Comparison of ENCODE assay signal across 9 mouse cellular contexts in the genomic region with DNA sequence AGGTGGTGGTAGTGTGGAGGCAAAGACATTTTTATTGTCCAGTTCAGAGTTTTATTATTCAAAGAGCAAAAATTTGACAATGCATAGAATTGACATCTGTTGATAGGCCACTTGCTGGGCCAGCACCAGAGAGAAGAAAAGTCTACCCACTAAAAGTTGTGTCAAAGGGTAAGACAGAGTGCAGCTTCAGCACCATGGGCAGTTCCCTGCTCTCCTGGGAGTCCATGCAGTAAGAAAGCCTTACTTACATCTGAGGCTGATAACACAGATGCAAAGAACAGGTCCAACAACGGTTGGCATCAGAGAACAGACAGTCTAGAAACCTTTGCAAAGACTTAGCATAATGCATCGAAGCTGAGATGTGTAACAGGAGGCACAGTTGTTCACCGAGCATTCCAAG. TPM values are rescaled to one million over a fixed set of nuclear protein-coding genes. Genes with fewer than 3 reads are reported as not detected.
DNase-seq lines count a peak whose midpoint lies in the region; ATAC-seq lines count a peak whose summit lies in the region.
"Had no signal": no experiment of that assay in that cellular context is flagged by ENCODE, and none has a peak within 500 bp of the region (broad histone marks: within the 10 kb centered on the region; RNA-seq: fewer than 3 reads in every experiment).

No protein-coding gene starts in this region.

- no peak overlapping the region for H3K4me3 ChIP-seq in forebrain, embryonic 10.5 days
- H3K4me3 ChIP-seq: heart, embryonic 10.5 days; midbrain, embryonic 12.5 days had no signal

- H3K27me3 ChIP-seq in forebrain, embryonic 10.5 days (ENCODE audit: poor library complexity, severe bottlenecking), result no peaks in the 10 kb centered on the region
- H3K27me3 ChIP-seq: midbrain, embryonic 12.5 days had no signal

- ATAC-seq in common myeloid progenitor, adult 5-6 weeks (replicated peaks; ENCODE audit: low read depth, poor library complexity, severe bottlenecking), result peak; percentile 43; the same call in 1 of the 2 replicates

- no peaks in the 10 kb centered on the region for H3K9me3 ChIP-seq in forebrain, embryonic 10.5 days
- H3K9me3 ChIP-seq: heart, embryonic 10.5 days; midbrain, embryonic 12.5 days had no signal

- peak; percentile 20 for DNase-seq in lung, postnatal 10 days
- no peak for DNase-seq in lung, adult 18-20 months
- DNase-seq in MEL-GATA-1-ER (ENCODE audit: extremely low read depth, low read depth), result peak; percentile 63
- DNase-seq in mesoderm, embryonic 11.5 days (ENCODE audit: low read depth, low spot score), result peak; percentile 53
- no peak for DNase-seq in forebrain, embryonic 10.5 days (ENCODE audit: extremely low spot score, low spot score)
- DNase-seq in urinary bladder, postnatal 25 days (ENCODE audit: low spot score), result no peak

- peaks cover 7% of the 10 kb centered on the region for H3K4me1 ChIP-seq in forebrain, embryonic 10.5 days

- H3K27ac ChIP-seq in forebrain, embryonic 10.5 days, result no peak overlapping the region
- H3K27ac ChIP-seq: heart, embryonic 10.5 days; midbrain, embryonic 12.5 days had no signal

- WGBS in forebrain, embryonic 10.5 days, result 91% methylated on average over 3 of the region's 3 CpGs

- H3K36me3 ChIP-seq in forebrain, embryonic 10.5 days (replicated peaks), result peaks cover 68% of the 10 kb centered on the region

RNA-seq across cellular contexts. Expression of a gene that starts 9.7 kb away (rescaled TPM):
- 26.8 and 32.7 TPM in 2 replicates for total RNA-seq in common myeloid progenitor, adult 5-6 weeks (2017)
- 287 and 301 TPM in 2 replicates for polyA plus RNA-seq in forebrain, embryonic 10.5 days (2016; fragmentation: Nextera tagmentation; extraction: Ambion mirVana)

RNA-seq across cellular contexts. Expression of a gene that starts 36.5 kb away (rescaled TPM):
- 56.7 and 95.1 TPM in 2 replicates for total RNA-seq in common myeloid progenitor, adult 5-6 weeks (2017)
- 114 and 116 TPM in 2 replicates for polyA plus RNA-seq in forebrain, embryonic 10.5 days (2016; fragmentation: Nextera tagmentation; extraction: Ambion mirVana)

Comparison
In these comparisons a context has a peak if more than half of its experiments do, and no peak if none do; other contexts are left out.
1. DNase-seq: peak in lung, postnatal 10 days (single experiment), MEL-GATA-1-ER (single experiment) and mesoderm, embryonic 11.5 days (single experiment); none in lung, adult 18-20 months (0 of 2), forebrain, embryonic 10.5 days (single experiment) and urinary bladder, postnatal 25 days (single experiment).